Mouse (Mus musculus) heart, postnatal 0 days (tissue): Measurements from ENCODE around the gene Aprt. TPM values are rescaled to one million over a fixed set of nuclear protein-coding genes. Genes with fewer than 3 reads are reported as not detected.

ENCODE experiments used
- ATAC-seq: fragments of 200-750 bp; cut with Nextera tagmentation; 2 replicates; pipeline ENCODE4 v1.8.0; 2017; ENCODE audit warnings: low read depth, moderate number of reproducible peaks, moderate library complexity; ENCODE audit not compliant: insufficient read depth
- DNase-seq: peaks from one replicate; pipeline ENCODE4 v3.0.0-alpha.2; 2016; ENCODE audit warnings: low spot score
- H3K27ac ChIP-seq: fragments of 300-500 bp; sonication (generic); 2 replicates; pipeline ENCODE4 v1.5.1; 2014; ENCODE audit warnings: low read depth, mild to moderate bottlenecking
- H3K27me3 ChIP-seq: fragments of 300-500 bp; sonication (generic); 2 replicates; pipeline ENCODE4 v1.6.1; 2014; ENCODE audit warnings: low read length, mixed read lengths; ENCODE audit not compliant: control insufficient read depth, insufficient read depth
- H3K36me3 ChIP-seq: fragments of 300-500 bp; sonication (generic); replicated peaks from 2 replicates; pipeline ENCODE4 v1.6.1; 2014; ENCODE audit warnings: low read length, mixed read lengths; ENCODE audit not compliant: control insufficient read depth, insufficient read depth
- H3K4me1 ChIP-seq: fragments of 300-500 bp; sonication (generic); 2 replicates; pipeline ENCODE4 v1.6.1; 2014; ENCODE audit warnings: antibody characterized with exemption; ENCODE audit not compliant: control insufficient read depth, insufficient read depth
- H3K4me2 ChIP-seq: fragments of 300-500 bp; sonication (generic); 2 replicates; pipeline ENCODE4 v1.6.1; 2014; ENCODE audit warnings: low read depth, mild to moderate bottlenecking, low read length, moderate library complexity
- H3K4me3 ChIP-seq: fragments of 300-500 bp; sonication (generic); 2 replicates; pipeline ENCODE4 v1.5.1; 2014; ENCODE audit warnings: low read depth, low read length
- H3K9ac ChIP-seq: fragments of 300-500 bp; sonication (generic); replicated peaks from 2 replicates; pipeline ENCODE4 v1.6.1; 2014; ENCODE audit warnings: low read depth, low read length, mixed read lengths
- H3K9me3 ChIP-seq: fragments of 300-500 bp; sonication (generic); replicated peaks from 2 replicates; pipeline ENCODE4 v1.6.1; 2016; ENCODE audit warnings: low read length; ENCODE audit not compliant: control insufficient read depth
- CTCF ChIP-seq: IDR thresholded peaks from 2 replicates; pipeline ENCODE4 v1.5.1; 2016; ENCODE audit warnings: antibody characterized with exemption, control low read depth, low read depth
- EP300 ChIP-seq: IDR thresholded peaks from 2 replicates; pipeline ENCODE4 v1.6.1; 2016; ENCODE audit warnings: antibody characterized with exemption, low read depth
- WGBS: fragments of 180-500 bp; shearing (Covaris S2); extraction: QIAGEN DNeasy Blood & Tissue Kit; methylation state at CpG from one replicate; pipeline ENCODE4 v1.1.7; 2014; 5-methylcytosine and 5-hydroxymethylcytosine counted together
- polyA plus RNA-seq: library from polyadenylated mRNA; unstranded; fragments of >200 nt; fragmentation: Nextera tagmentation; extraction: Ambion mirVana; gene quantifications from 2 replicates; pipeline ENCODE4 v1.2.1, GENCODE M21; 2015
- total RNA-seq: library from RNA; depleted of rRNA; stranded (reverse); fragments of >200 nt; gene quantifications from 2 replicates; pipeline ENCODE4 v1.2.3, GENCODE M21; 2014; ENCODE audit warnings: low replicate concordance

Gene Aprt
- total and polyA plus RNA-seq, 2 experiments from 2014 or later, result 112 to 119 TPM

DNA sequence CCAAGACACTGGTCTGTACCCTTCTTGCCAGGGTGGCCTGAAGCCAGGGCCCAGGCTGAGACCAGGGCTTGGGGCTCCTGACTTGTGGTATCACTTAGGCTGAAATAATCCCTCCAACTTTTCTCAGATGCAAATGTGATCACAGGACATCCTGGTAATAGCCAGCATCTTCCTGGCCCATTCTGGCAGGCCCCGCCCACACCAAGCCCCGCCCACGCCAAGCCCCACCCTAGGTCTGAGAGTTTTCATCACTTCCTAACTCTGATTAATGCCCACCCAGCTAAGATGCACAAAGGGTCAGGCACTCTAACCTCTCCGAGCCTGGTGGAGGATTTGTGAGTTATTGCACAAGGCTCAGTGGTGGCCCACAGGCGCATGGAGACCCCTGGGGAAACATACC, 43.7 kb upstream of the Aprt start:
- TF ChIP-seq EP300 (no peak), CTCF (no peak)
- no peak for ATAC-seq
- Histone ChIP-seq H3K9me3 (no peaks in the 10 kb centered on the region), H3K36me3 (0 out of 2 replicates have a peak, but pooled peaks cover 3% of the 10 kb centered on the region), H3K27ac (no peak overlapping the region), H3K27me3 (no peaks in the 10 kb centered on the region), H3K9ac (no peak overlapping the region), H3K4me1 (no peaks in the 10 kb centered on the region), H3K4me3 (no peak overlapping the region), H3K4me2 (no peak overlapping the region)
- no peak for DNase-seq
- 25% methylated on average over 5 of the region's 5 CpGs for whole genome bisulfite sequencing

GRCm38 (mm10) chr8:122618660-122619378, 42.1 kb upstream of the Aprt start:
- Histone ChIP-seq H3K9me3 (no peaks in the 10 kb centered on the region), H3K4me3 (no peak overlapping the region), H3K27me3 (no peaks in the 10 kb centered on the region), H3K4me1 (no peaks in the 10 kb centered on the region), H3K9ac (no peak overlapping the region), H3K36me3 (0 out of 2 replicates have a peak, but pooled peaks cover 9% of the 10 kb centered on the region), H3K4me2 (no peak overlapping the region), H3K27ac (no peak overlapping the region)
- DNase-seq (no peak), ATAC-seq (no peak)
- TF ChIP-seq EP300 (no peak), CTCF (no peak)
- 72% methylated on average over 6 of the region's 6 CpGs for WGBS

- TF ChIP-seq EP300, result no peak
- peak; percentile 78 for TF ChIP-seq CTCF
- Histone ChIP-seq H3K4me3 (no peak overlapping the region), H3K27me3 (no peaks in the 10 kb centered on the region), H3K36me3 (0 out of 2 replicates have a peak, but pooled peaks cover 9% of the 10 kb centered on the region), H3K9me3 (no peaks in the 10 kb centered on the region), H3K27ac (no peak overlapping the region), H3K9ac (no peak overlapping the region), H3K4me1 (no peaks in the 10 kb centered on the region), H3K4me2 (no peak overlapping the region)
- 33% methylated on average over 5 of the region's 7 CpGs for WGBS
- ATAC-seq (peak; percentile 38), DNase-seq (peak; percentile 73)
These were observed 41.3 kb upstream of the Aprt start for GRCm38 (mm10) chr8:122617947-122618546.

DNA sequence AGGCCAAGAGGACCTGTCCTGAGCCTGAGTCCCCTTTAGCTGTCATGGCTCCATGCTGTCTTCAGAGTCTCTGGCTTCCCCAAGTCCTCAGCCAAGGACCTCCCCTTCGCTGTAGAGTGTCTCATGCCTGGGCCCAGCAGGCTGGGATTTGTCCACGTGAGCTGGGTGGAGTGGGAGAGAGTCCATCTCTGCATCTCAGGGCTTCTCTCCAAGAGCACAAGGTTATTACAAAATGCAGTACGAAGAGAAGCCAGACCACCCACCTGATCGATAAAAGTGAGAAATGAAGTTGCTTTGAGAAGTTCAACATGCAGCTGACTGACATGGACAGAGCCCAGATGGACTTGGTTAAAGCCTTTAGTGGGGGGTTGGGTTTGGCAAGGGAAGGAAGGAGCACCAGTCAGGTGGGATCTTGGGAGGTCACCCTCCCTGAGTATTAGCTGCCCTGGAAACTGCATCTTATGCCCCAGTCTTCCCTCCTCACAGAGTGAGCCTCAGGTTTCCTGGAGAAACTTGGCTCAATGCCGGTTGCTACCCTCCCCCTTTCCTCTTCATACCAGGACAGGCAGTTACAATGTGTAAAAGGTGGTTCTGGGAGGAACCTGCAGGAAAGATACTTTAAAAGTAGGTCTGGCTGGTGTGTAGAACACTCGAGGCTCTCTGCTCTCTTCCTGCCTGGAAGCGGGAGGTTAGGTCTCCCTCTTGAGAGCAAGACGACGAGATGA, 39.6 kb upstream of the Aprt start:
- H3K27me3 ChIP-seq, result no peaks in the 10 kb centered on the region
- H3K4me1 ChIP-seq, result peaks cover 7% of the 10 kb centered on the region
- H3K36me3 ChIP-seq, result 0 out of 2 replicates have a peak, but pooled peaks cover 9% of the 10 kb centered on the region
- WGBS, result 58% methylated on average over 9 of the region's 9 CpGs
- no peak overlapping the region for H3K9ac ChIP-seq
- no peak overlapping the region for H3K27ac ChIP-seq
- ATAC-seq (no peak), DNase-seq (no peak)
- no peak overlapping the region for H3K4me3 ChIP-seq
- no peak for TF ChIP-seq EP300
- TF ChIP-seq CTCF, result no peak
- H3K9me3 ChIP-seq, result no peaks in the 10 kb centered on the region
- no peak overlapping the region for H3K4me2 ChIP-seq

DNA sequence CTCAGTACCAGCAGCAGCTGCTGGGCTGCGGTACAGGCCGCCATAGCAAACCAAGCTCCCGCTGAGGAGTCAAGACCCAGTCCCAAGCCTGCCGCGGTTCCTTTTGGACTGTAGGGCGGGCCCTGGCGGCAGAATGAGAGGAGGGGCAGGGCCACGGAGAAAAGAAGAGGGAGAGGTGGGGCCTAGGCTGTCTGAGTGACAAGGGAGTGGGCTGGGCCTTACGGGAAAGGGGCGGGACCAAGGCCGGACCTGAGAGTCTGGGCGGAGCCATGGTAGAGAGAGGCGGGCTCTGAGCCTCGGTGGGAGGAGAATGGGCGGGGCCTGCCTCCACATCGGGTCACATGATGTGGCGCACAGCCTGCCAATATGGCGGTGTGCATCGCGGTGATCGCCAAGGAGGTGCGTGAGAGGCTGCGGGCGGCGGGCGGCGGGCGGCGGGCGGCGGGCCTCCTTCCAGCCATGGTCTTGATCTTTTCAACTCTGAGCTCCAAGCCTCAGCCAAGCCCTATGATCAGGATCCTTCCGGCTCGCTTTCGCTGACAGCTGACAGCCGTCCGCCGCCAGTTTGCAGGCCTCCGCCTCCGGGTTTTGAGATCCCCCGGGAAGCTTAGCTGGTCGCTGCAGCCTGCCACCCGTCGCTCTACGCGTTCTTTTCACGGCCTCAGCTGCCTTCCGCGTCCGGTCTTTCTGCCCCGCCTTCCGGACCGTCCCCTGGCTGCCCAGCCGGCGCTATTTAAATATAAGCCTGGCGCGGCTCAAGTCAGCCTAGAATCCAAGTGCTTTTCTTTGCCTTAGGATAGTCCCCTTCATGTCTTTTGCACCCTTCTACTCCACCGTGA, 34.8 kb upstream of the Aprt start, which contains the start of the genes Galns and Trappc2l:
TSS of gene Galns (minus strand) at position 169 of the 839 bp plus-strand sequence.
TSS of gene Trappc2l (plus strand) at position 346 of the 839 bp plus-strand sequence.
- under 1% methylated on average over 52 of the region's 57 CpGs for whole genome bisulfite sequencing
- Histone ChIP-seq H3K36me3 (0 out of 2 replicates have a peak, but pooled peaks cover 9% of the 10 kb centered on the region), H3K27me3 (no peaks in the 10 kb centered on the region), H3K9me3 (no peaks in the 10 kb centered on the region), H3K4me1 (peaks cover 12% of the 10 kb centered on the region), H3K4me2 (peak within 1 kb of the TSS; percentile 93), H3K27ac (peak within 1 kb of the TSS; percentile 85), H3K9ac (peak within 1 kb of the TSS; percentile 69), H3K4me3 (peak within 1 kb of the TSS; percentile 70)
- ATAC-seq (peak; percentile 99), DNase-seq (peak; percentile 99)
- TF ChIP-seq CTCF, result peak; percentile 56
- TF ChIP-seq EP300, result no peak
